Mouse (Mus musculus): ENCODE measurements around the gene Fundc1. TPM values are rescaled to one million over a fixed set of nuclear protein-coding genes. Genes with fewer than 3 reads are reported as not detected.

The Fundc1 gene
- 73.7 TPM for polyA plus RNA-seq (2017; shearing (Covaris generic))

GRCm38 (mm10) chrX:17571621-17572459 lies at the start of gene Fundc1:
TSS of gene Fundc1 (minus strand) at chrX:17572325.

Data from inflammation-experienced regulatory T-cells, adult 16 weeks (primary cell).